Mouse (Mus musculus): ENCODE measurements around the gene Rrp1. TPM values are rescaled to one million over a fixed set of nuclear protein-coding genes. Genes with fewer than 3 reads are reported as not detected.
"Not testable (repeated sequence)": the region's sequence is repeated elsewhere in the genome, so short reads cannot be mapped to it uniquely, and the experiment has no call there.

The Rrp1 gene
- polyA plus RNA-seq, 1 experiment from 2014 or later, result 412 TPM

DNA sequence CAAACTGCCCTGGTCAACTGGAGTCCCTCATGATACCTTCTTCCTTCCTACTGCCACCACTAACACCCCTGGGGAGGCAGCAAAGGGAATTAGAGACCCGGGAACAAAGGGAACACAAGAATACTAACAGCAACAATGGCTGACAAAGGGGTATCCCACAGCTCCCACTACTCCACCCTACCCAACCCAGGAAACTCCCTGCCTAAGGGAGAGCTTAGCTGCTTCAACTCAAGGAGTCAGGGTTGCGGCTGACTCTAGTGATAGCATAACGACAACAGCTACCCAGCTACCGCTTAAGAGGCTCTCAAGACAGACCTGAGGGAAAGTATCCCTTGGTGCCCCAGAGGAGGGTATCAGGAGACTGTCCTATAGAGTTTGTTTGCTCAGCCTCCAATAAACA, 45.3 kb downstream of the Rrp1 start:
- no peaks in the 10 kb centered on the region for H3K4me1 ChIP-seq
- no peaks in the 10 kb centered on the region for H3K9me3 ChIP-seq
- H3K4me2 ChIP-seq (replicated peaks), result no peak overlapping the region
- WGBS, result 51% methylated on average over 4 of the region's 4 CpGs
- H3K36me3 ChIP-seq, result no peaks in the 10 kb centered on the region
- no peak for ATAC-seq (replicated peaks)
- H3K9ac ChIP-seq (replicated peaks), result no peak overlapping the region
- no peak overlapping the region for H3K4me3 ChIP-seq
- H3K27me3 ChIP-seq, result no peaks in the 10 kb centered on the region
- H3K27ac ChIP-seq (replicated peaks), result no peak overlapping the region

DNA sequence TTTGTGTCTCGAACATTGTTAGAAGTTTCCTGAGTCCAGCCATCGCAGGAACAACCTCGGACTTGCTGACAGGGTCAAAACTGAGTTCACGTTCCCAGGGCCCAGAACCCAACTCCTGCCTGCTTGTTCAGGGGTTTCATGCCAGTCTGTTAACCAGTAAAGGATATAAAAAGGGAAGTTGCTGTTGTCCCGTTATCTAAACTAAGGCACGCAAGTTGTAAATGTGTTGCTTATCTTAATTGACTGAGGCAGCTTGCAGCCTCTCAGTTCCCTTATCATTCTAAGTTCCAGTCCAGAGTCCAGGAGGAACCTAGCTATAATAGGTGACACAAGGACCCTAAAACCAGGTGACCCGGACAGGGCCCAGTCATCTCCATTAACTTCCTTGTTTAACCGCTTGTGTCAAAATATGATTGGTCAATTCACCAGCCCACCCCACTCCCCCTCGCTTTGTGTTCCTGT, 46.0 kb downstream of the Rrp1 start:
- no peak overlapping the region for H3K4me2 ChIP-seq (replicated peaks)
- no peak for ATAC-seq (replicated peaks)
- WGBS, result 68% methylated on average over 9 of the region's 9 CpGs

DNA sequence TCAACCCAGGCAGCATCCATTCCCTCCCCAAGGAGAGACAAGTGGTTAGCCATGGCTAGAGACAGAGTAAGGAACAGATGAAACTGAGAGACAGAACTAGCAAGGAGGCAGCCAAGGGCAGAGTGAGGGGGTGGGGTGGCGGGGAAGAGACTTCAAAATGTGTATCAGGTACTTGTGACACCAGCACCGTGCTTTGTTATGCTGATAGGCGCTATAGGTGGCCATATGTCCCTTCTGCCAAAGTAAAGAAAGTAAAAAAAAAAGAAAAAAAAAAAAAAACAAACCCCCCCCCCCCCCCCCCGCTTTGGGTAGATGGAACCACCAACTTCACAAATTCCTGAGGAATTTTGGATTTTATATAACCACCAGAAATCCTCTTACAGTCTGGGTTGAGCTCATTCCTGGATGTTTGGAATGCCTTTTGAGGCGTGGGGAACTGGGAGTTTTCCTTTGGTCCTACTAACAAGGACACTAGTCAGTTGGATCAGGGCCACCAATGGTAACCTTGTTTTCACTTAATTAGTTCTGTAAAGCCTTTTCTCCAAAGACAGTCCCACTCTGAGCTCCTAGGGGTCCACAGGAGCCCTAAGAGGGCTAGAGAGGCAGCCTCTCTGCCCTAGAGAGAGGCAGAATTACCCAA, 46.5 kb downstream of the Rrp1 start:
- ATAC-seq (replicated peaks), result no peak
- H3K4me3 ChIP-seq, result no peak overlapping the region
- H3K9me3 ChIP-seq, result no peaks in the 10 kb centered on the region
- H3K27me3 ChIP-seq, result no peaks in the 10 kb centered on the region
- no peak overlapping the region for H3K27ac ChIP-seq (replicated peaks)
- H3K36me3 ChIP-seq, result no peaks in the 10 kb centered on the region
- H3K9ac ChIP-seq (replicated peaks), result no peak overlapping the region
- WGBS, result 44% methylated on average over 5 of the region's 5 CpGs
- no peak overlapping the region for H3K4me2 ChIP-seq (replicated peaks)
- no peaks in the 10 kb centered on the region for H3K4me1 ChIP-seq

More for the DNA sequence above, 46.0 kb downstream of the Rrp1 start:
- H3K4me1 ChIP-seq, result no peaks in the 10 kb centered on the region
- H3K36me3 ChIP-seq, result no peaks in the 10 kb centered on the region
- H3K4me3 ChIP-seq, result no peak overlapping the region
- H3K27ac ChIP-seq (replicated peaks), result no peak overlapping the region
- no peak overlapping the region for H3K9ac ChIP-seq (replicated peaks)
- H3K9me3 ChIP-seq, result no peaks in the 10 kb centered on the region
- no peaks in the 10 kb centered on the region for H3K27me3 ChIP-seq

DNA sequence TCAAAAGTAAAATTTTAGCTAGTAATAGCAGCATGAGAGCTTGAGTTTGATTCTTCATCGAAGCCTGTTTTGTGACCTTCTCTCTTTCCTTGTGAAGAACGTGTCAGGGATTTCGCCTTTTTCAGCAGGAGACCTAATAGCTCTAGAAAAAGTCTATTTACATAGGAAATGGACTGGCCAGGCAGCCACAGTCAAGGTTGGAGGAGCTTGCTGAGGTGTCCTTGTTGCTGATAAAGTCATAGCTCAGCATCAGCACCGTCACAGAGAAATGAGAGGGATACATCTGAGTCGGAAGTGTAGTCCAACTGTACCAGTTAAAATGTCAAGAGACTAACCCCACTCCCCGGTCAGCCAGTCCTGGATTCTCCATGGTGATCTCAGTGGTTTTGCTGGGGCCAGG, 47.3 kb downstream of the Rrp1 start:
- Histone ChIP-seq H3K27me3 (no peaks in the 10 kb centered on the region), H3K27ac (replicated peaks) (no peak overlapping the region), H3K4me1 (no peaks in the 10 kb centered on the region), H3K9ac (replicated peaks) (no peak overlapping the region), H3K36me3 (no peaks in the 10 kb centered on the region), H3K9me3 (no peaks in the 10 kb centered on the region), H3K4me3 (no peak overlapping the region), H3K4me2 (replicated peaks) (no peak overlapping the region)
- ATAC-seq (replicated peaks), result no peak
- WGBS, result 92% methylated on average over 6 of the region's 6 CpGs

DNA sequence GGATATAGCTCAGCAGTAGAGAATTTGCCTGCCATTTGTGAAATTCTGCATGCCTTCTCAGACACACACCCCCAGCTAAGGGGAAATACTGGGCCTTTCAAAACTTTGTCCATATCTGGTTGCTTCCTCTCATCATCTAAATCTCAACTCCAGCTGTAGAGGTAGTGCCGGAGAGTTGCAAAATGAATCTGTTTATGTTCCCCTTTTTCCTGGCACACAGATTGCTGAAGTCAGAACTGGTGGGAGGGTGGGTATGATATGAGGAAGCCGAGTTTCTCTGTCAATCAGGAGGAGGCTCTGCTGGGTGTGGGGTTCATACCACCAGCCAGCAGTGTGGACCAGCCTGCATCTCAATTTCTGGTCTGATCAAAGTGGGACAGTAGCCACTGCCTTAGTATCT, 48.7 kb downstream of the Rrp1 start:
- Histone ChIP-seq H3K4me3 (no peak overlapping the region), H3K27me3 (no peaks in the 10 kb centered on the region), H3K36me3 (no peaks in the 10 kb centered on the region), H3K27ac (replicated peaks) (no peak overlapping the region), H3K4me1 (no peaks in the 10 kb centered on the region), H3K9me3 (no peaks in the 10 kb centered on the region), H3K9ac (replicated peaks) (no peak overlapping the region), H3K4me2 (replicated peaks) (no peak overlapping the region)
- 89% methylated on average over 2 of the region's 2 CpGs for WGBS
- ATAC-seq (replicated peaks), result no peak

DNA sequence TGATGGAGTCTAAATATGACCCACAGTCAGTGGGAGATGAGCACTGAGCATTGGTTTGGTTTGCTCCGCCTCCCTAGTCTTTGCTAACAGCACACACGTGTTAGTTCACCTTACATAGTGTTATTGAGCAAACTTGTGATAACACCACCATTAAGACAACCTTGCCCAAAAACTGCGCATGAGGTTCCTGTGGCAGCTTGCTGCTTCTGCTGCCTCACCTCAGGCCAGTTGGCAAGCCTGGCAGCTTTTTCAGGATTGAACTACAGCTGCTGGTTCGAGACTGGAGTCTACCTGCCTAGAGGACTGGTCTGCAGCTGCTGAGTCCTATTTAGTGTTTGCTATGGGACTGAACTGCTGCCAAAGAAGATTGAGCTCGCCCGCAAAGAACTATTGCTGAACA, 49.5 kb downstream of the Rrp1 start:
- Histone ChIP-seq H3K36me3 (no peaks in the 10 kb centered on the region), H3K27ac (replicated peaks) (no peak overlapping the region), H3K27me3 (no peaks in the 10 kb centered on the region), H3K4me2 (replicated peaks) (no peak overlapping the region), H3K9ac (replicated peaks) (no peak overlapping the region), H3K4me3 (no peak overlapping the region), H3K9me3 (no peaks in the 10 kb centered on the region), H3K4me1 (no peaks in the 10 kb centered on the region)
- no peak for ATAC-seq (replicated peaks)
- WGBS, result 91% methylated on average over 6 of the region's 6 CpGs

DNA sequence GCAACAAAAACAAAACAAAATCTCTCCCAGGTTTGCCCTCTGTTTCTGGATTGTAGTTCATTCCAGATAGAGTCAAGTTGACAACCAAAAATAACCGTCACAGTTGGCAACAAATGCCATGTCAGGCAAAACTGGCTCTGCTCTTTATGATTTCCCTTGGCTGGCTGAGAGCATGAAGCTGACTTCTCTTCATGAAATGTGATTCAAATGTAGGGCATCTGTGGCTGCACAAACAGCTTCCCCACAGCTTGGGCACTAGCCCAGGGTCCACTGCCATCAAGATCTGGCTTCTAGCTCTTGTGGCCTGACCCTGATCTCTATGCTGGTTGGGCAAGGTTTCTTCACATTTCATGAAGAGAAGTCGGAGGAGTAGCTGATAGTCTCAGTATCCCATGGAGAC, 50.9 kb downstream of the Rrp1 start:
- no peak overlapping the region for H3K4me3 ChIP-seq
- no peak overlapping the region for H3K27ac ChIP-seq (replicated peaks)
- no peak overlapping the region for H3K9ac ChIP-seq (replicated peaks)
- ATAC-seq (replicated peaks), result no peak
- WGBS, result 83% methylated on average over 2 of the region's 2 CpGs
- H3K4me1 ChIP-seq, result no peaks in the 10 kb centered on the region
- no peak overlapping the region for H3K4me2 ChIP-seq (replicated peaks)
- H3K9me3 ChIP-seq, result no peaks in the 10 kb centered on the region
- H3K36me3 ChIP-seq, result no peaks in the 10 kb centered on the region
- no peaks in the 10 kb centered on the region for H3K27me3 ChIP-seq

DNA sequence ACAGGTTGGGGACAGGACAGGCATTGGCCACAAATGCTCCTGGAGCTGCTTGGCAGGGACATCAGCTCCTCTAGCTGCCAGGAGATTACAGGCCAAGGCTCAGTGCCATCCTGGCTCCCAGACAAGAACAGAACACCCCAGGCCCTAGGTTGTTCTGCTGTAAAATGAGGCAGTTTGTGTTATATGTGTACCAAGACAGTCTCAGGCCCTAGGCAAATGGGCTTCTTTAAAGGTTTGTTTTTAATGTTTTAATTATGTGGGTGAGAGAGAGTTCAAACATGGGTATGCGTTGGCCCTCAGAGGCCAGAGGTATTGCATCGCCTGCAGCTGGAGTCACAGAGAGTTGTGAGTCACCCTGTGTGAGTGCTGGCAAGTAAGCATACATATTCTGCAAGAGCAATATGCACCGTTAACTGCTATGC, 52.5 kb downstream of the Rrp1 start:
- Histone ChIP-seq H3K27me3 (no peaks in the 10 kb centered on the region), H3K9me3 (no peaks in the 10 kb centered on the region), H3K9ac (replicated peaks) (no peak overlapping the region), H3K4me3 (no peak overlapping the region), H3K4me2 (replicated peaks) (no peak overlapping the region), H3K27ac (replicated peaks) (no peak overlapping the region), H3K36me3 (no peaks in the 10 kb centered on the region), H3K4me1 (no peaks in the 10 kb centered on the region)
- no peak for ATAC-seq (replicated peaks)
- WGBS, result 78% methylated on average over 3 of the region's 3 CpGs

DNA sequence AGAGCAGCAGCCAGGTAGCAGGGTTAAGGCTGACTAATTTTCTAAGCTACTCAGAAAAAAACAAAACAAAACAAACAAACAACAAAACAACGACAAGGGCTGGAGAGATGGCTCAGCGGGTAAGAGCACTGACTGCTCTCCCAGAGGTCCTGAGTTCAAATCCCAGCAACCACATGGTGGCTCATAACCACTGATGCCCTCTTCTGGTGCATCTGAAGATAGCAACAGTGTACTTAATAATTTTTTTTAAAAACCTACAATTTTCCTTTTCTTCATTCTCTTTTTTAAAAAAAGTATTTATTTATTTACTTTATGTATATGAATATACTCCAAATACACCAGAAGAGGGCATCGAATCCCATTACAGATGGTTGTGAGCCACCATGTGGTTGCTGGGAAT, 53.8 kb downstream of the Rrp1 start:
- H3K27ac ChIP-seq (replicated peaks); H3K4me1 ChIP-seq; ATAC-seq (replicated peaks); H3K9me3 ChIP-seq; H3K4me3 ChIP-seq; H3K27me3 ChIP-seq; H3K4me2 ChIP-seq (replicated peaks); H3K36me3 ChIP-seq; H3K9ac ChIP-seq (replicated peaks): not testable (repeated sequence)
- 92% methylated on average over 3 of the region's 3 CpGs for WGBS

DNA sequence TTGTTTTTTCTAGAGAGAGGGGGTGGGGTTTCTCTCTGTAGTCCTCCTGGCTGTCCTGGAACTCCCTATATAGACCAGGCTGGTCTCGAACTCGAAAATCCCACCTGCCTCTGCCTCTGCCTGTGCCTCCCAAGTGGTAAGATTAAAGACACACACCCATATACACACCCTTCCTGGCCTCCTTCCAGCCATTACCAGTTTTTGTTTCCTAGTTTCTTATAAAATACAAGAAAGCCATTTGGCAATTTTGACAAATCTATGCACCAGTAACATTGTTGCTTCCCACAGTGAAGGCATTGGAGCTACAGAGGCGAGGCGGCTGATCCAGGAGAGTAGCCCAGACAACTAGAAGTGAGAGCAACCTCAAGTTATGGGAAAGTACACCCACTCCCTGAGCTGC, 54.6 kb downstream of the Rrp1 start:
- H3K36me3 ChIP-seq, result no peaks in the 10 kb centered on the region
- H3K27me3 ChIP-seq, result no peaks in the 10 kb centered on the region
- no peak overlapping the region for H3K4me2 ChIP-seq (replicated peaks)
- no peak overlapping the region for H3K9ac ChIP-seq (replicated peaks)
- no peaks in the 10 kb centered on the region for H3K4me1 ChIP-seq
- ATAC-seq (replicated peaks), result no peak
- 91% methylated on average over 4 of the region's 4 CpGs for WGBS
- H3K27ac ChIP-seq (replicated peaks), result no peak overlapping the region
- no peaks in the 10 kb centered on the region for H3K9me3 ChIP-seq
- H3K4me3 ChIP-seq, result no peak overlapping the region

DNA sequence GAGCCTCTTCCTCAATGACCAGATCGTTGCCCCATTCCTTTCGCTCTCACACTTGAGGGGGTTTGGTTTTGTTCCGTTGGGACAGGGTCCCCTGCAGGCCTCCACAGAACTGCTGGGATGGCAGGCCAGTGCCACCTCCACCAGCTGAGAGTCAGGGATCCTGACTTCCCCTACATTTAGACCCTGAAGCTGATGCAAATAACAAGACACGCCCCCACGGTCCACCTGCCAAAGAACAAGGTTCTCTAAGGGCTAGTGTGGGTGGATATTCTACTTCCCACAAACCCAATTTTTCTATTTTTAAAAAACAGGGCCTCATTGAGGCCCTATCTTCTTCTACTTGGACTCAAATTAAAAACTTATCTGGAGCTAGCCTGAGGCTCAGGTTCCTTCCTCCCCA, 55.1 kb downstream of the Rrp1 start:
- H3K27me3 ChIP-seq, result no peaks in the 10 kb centered on the region
- H3K4me3 ChIP-seq, result no peak overlapping the region
- H3K27ac ChIP-seq (replicated peaks), result no peak overlapping the region
- no peak overlapping the region for H3K9ac ChIP-seq (replicated peaks)
- H3K4me2 ChIP-seq (replicated peaks), result no peak overlapping the region
- WGBS, result 89% methylated on average over 5 of the region's 5 CpGs
- H3K4me1 ChIP-seq, result peaks cover 4% of the 10 kb centered on the region
- no peaks in the 10 kb centered on the region for H3K9me3 ChIP-seq
- no peaks in the 10 kb centered on the region for H3K36me3 ChIP-seq
- no peak for ATAC-seq (replicated peaks)

DNA sequence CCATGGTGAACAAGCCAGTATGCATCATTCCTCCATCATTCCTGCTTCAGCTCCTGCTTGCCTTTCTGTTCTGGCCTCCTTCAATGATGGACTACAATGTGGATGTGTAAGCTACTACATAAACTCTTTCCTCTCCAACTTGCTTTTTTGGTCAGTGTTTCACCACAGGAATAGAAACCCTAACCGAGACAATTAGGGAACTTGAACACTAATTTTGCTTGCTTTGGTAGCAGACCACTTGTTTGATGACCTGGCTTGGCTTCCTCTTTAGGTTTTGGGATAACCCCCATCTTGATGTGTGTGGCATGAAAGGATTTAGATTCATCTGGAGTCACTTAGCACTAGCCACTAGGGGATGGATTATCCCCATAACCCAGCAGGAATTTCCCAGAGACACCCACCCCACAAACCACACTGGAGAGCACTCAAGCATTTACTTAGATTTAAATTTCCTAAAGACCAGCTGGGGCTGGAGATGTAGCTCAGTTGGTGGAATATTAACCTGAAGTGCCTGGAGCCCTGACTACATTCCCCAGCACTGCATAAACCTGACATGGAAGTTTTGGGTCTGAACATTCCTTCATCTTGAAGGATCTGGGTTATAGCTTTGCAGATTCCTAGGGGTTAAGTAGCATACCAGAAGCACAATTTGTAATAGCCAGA, 56.8 kb downstream of the Rrp1 start:
- Histone ChIP-seq H3K36me3 (no peaks in the 10 kb centered on the region), H3K27me3 (no peaks in the 10 kb centered on the region), H3K4me2 (replicated peaks) (no peak overlapping the region), H3K9me3 (no peaks in the 10 kb centered on the region), H3K9ac (replicated peaks) (no peak overlapping the region), H3K27ac (replicated peaks) (no peak overlapping the region), H3K4me3 (no peak overlapping the region), H3K4me1 (peaks cover 13% of the 10 kb centered on the region)
- no peak for ATAC-seq (replicated peaks)
- WGBS, result 78% methylated on average over 1 of the region's 1 CpGs

DNA sequence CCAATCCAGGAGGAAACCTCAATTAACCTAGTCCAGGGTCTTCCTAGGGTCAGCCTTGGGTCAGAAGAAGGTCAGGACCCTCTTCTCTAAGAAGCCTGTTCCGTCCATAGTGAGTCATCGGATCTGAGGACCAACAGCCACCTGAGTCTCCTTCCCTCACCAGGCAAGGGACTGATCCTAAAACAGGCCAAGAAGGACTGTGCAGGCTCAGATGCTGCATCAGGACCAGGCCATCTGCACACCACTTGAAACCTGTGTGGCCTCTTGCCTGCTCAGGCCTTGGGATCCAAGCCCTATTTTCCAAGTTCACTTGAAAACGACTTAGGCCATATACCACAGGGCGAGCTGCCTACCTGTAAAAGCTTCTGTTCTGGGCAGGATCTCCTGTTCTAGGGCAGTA, 59.6 kb downstream of the Rrp1 start:
- Histone ChIP-seq H3K27me3 (no peaks in the 10 kb centered on the region), H3K4me1 (peaks cover 33% of the 10 kb centered on the region), H3K4me2 (replicated peaks) (no peak overlapping the region), H3K27ac (replicated peaks) (no peak overlapping the region), H3K9me3 (no peaks in the 10 kb centered on the region), H3K4me3 (no peak overlapping the region), H3K9ac (replicated peaks) (peak overlapping the region; percentile 99; the same call in 1 of the 2 replicates), H3K36me3 (no peaks in the 10 kb centered on the region)
- WGBS, result 73% methylated on average over 4 of the region's 4 CpGs
- ATAC-seq (replicated peaks), result no peak
